Mouse (Mus musculus) Patski (cell line): Measurements from ENCODE around the gene 1190005I06Rik. TPM values are rescaled to one million over a fixed set of nuclear protein-coding genes. Genes with fewer than 3 reads are reported as not detected.

Experiments
- ATAC-seq: fragments of 100-300 bp; one replicate; pipeline ENCODE4 v1.8.0; 2021
- CTCF ChIA-PET: fragments of 350-600 bp; sonication (Branson Sonifier 250); formaldehyde crosslinking; loops from one replicate; lab custom pipeline; 2022; ENCODE audit warnings: inconsistent platforms; lab: Charles Lee
- POLR2A ChIA-PET: fragments of 350-600 bp; sonication (Branson Sonifier 250); formaldehyde crosslinking; loops from one replicate; lab custom pipeline; 2022; ENCODE audit warnings: antibody characterized with exemption, inconsistent platforms; lab: Charles Lee
- DNase-seq: peaks from one replicate; pipeline ENCODE4 v3.0.0-alpha.2; 2011; ENCODE audit warnings: low read depth, low spot score
- H3K27me3 ChIP-seq: fragments of 371-371 bp; one replicate; pipeline ENCODE4 v1.5.1; 2021
- CTCF ChIP-seq: fragments of 100-300 bp; IDR thresholded peaks from one replicate; pipeline ENCODE4 v1.5.1; 2021
- in situ Hi-C: fragments of 300-500 bp; cut with MboI; formaldehyde crosslinking; loops from 3 replicates; pipeline ENCODE4 v1.11.1; 2018; ENCODE audit warnings: low pct_unique_long_range_greater_than_20kb, mixed read lengths
- polyA plus RNA-seq: library from polyadenylated mRNA; unstranded; gene quantifications from one replicate; pipeline ENCODE4 v1.2.3, GENCODE M21; 2021

The 1190005I06Rik gene
- polyA plus RNA-seq, 1 experiment from 2014 or later: 3.7 TPM

GRCm38 (mm10) chr8:120671775-120672174 lies 24.3 kb upstream of the 1190005I06Rik start:
- CTCF ChIA-PET: no interaction called here
- DNase-seq (no peak), ATAC-seq (no peak)
- POLR2A ChIA-PET: no interaction called here
- in situ Hi-C loops: no loop called here
- H3K27me3 ChIP-seq: no peaks in the 10 kb centered on the region
- TF ChIP-seq CTCF: no peak

- no peak for ATAC-seq
- TF ChIP-seq CTCF: no peak
- DNase-seq: no peak
- CTCF ChIA-PET: no interaction called here
- no peaks in the 10 kb centered on the region for H3K27me3 ChIP-seq
- POLR2A ChIA-PET: interaction anchor here (0.7 kb wide), 1 partner anchor 1540 kb away, joined by 4 read pairs; no protein-coding TSS in a partner anchor
- in situ Hi-C loops: no loop called here
These were observed 21.0 kb upstream of the 1190005I06Rik start, which contains the start of gene Emc8 for GRCm38 (mm10) chr8:120668374-120668905. Gene Emc8, minus strand, starts transcription at chr8:120668573.

- ATAC-seq (peak; percentile 79), DNase-seq (peak; percentile 38)
- POLR2A ChIA-PET: interaction anchor here (0.7 to 1.0 kb wide), 2 partner anchors 50 to 1540 kb away, joined by 3 to 4 read pairs; no protein-coding TSS in a partner anchor
- TF ChIP-seq CTCF: no peak
- in situ Hi-C loops: no loop called here
- H3K27me3 ChIP-seq: no peaks in the 10 kb centered on the region
- CTCF ChIA-PET: no interaction called here
These were observed 20.3 kb upstream of the 1190005I06Rik start, which contains the start of the genes Gm27021 and Cox4i1 for GRCm38 (mm10) chr8:120667561-120668373. Gene Gm27021, minus strand, starts transcription at chr8:120668079. Gene Cox4i1, plus strand, starts transcription at chr8:120668222.

- ATAC-seq: no peak
- no peaks in the 10 kb centered on the region for H3K27me3 ChIP-seq
- no peak for TF ChIP-seq CTCF
- in situ Hi-C loops: no loop called here
- CTCF ChIA-PET: no interaction called here
- no peak for DNase-seq
- POLR2A ChIA-PET: interaction anchor here (1.0 kb wide), 1 partner anchor 49 kb away, joined by 3 read pairs; no protein-coding TSS in a partner anchor
These were observed 19.5 kb upstream of the 1190005I06Rik start for GRCm38 (mm10) chr8:120666807-120667470.

- DNase-seq (no peak), ATAC-seq (no peak)
- H3K27me3 ChIP-seq: no peaks in the 10 kb centered on the region
- ChIA-PET POLR2A (no interaction called here), CTCF (interaction anchor here (1.0 kb wide), 1 partner anchor 12 kb away, joined by 3 read pairs; no protein-coding TSS in a partner anchor)
- in situ Hi-C loops: no loop called here
- TF ChIP-seq CTCF: no peak
These were observed 18.5 kb upstream of the 1190005I06Rik start for GRCm38 (mm10) chr8:120665726-120666455.

- H3K27me3 ChIP-seq: no peaks in the 10 kb centered on the region
- in situ Hi-C loops: no loop called here
- POLR2A ChIA-PET: no interaction called here
- TF ChIP-seq CTCF: no peak
- CTCF ChIA-PET: interaction anchor here (0.9 kb wide), 1 partner anchor 16 kb away, joined by 3 read pairs; no protein-coding TSS in a partner anchor
- ATAC-seq (no peak), DNase-seq (no peak)
These were observed 17.1 kb upstream of the 1190005I06Rik start for GRCm38 (mm10) chr8:120664566-120664965.

GRCm38 (mm10) chr8:120657415-120657814 lies 10.0 kb upstream of the 1190005I06Rik start:
- no peaks in the 10 kb centered on the region for H3K27me3 ChIP-seq
- ChIA-PET CTCF (no interaction called here), POLR2A (no interaction called here)
- TF ChIP-seq CTCF: no peak
- in situ Hi-C loops: no loop called here
- DNase-seq (no peak), ATAC-seq (no peak)

GRCm38 (mm10) chr8:120656322-120657052 lies 9.1 kb upstream of the 1190005I06Rik start:
- POLR2A ChIA-PET: no interaction called here
- no peak for ATAC-seq
- no peaks in the 10 kb centered on the region for H3K27me3 ChIP-seq
- CTCF ChIA-PET: no interaction called here
- DNase-seq: no peak
- no peak for TF ChIP-seq CTCF
- in situ Hi-C loops: no loop called here

- DNase-seq: peak; percentile 55
These were observed 2.8 kb downstream of the 1190005I06Rik start for GRCm38 (mm10) chr8:120644663-120645062.

More at GRCm38 (mm10) chr8:120644663-120645062, 2.8 kb downstream of the 1190005I06Rik start:
- no peak for TF ChIP-seq CTCF
- ATAC-seq: peak; percentile 72
- CTCF ChIA-PET: interaction anchor here (1.1 to 2.1 kb wide), 2 partner anchors 21 to 27 kb away, joined by 3 to 7 read pairs; no protein-coding TSS in a partner anchor
- no peaks in the 10 kb centered on the region for H3K27me3 ChIP-seq
- POLR2A ChIA-PET: no interaction called here
- in situ Hi-C loops: no loop called here
